Mouse (Mus musculus): ENCODE data around the gene Clec4d. TPM values are rescaled to one million over a fixed set of nuclear protein-coding genes. Genes with fewer than 3 reads are reported as not detected.

The Clec4d gene
- polyA plus RNA-seq, 1 experiment, result not detected

DNA sequence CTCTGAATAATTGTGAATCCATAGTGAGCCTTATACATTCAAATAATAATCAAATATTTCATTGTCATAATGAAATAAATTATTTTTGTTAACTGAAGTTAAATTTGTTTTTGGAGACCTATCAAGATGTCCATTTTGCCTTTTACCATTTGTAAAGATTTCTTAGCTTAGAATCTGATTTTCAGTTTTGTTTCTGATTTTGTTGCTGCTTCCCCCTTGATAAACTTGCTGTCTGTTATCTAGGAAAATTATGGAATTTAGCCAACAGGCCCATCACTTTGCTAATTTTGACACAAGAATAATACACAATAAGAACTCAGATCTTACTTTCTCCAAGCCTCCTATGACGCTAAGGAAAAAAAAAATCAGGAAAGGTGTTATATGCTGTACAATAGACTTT is 1.0 kb upstream of the Clec4d start:
- no peak overlapping the region for H3K4me2 ChIP-seq (ENCODE audit: low read depth)
- no peaks in the 10 kb centered on the region for H3K79me2 ChIP-seq (ENCODE audit: control insufficient read depth, insufficient read depth)
- H3K4me3 ChIP-seq, result no peak overlapping the region
- no peak for TF ChIP-seq MYOD1 (IDR thresholded peaks at IDR 0.05; ENCODE audit: control insufficient read depth in 1 of 3, insufficient read length in 2 of 3, low read depth in 2 of 3)
- TF ChIP-seq MYOG (IDR thresholded peaks at IDR 0.05; ENCODE audit: control insufficient read depth in 1 of 3, insufficient read depth in 1 of 3, insufficient read length in 2 of 3, low read depth in 2 of 3), result no peak
- no peak for TF ChIP-seq REST (IDR thresholded peaks at IDR 0.05; ENCODE audit: insufficient read depth, insufficient read length)
- no peak for TF ChIP-seq USF1 (IDR thresholded peaks at IDR 0.05; ENCODE audit: low read depth)
- TF ChIP-seq TCF3 (IDR thresholded peaks at IDR 0.05; ENCODE audit: insufficient read length, low read depth), result no peak
- TF ChIP-seq MAX (IDR thresholded peaks at IDR 0.05; ENCODE audit: low read depth), result no peak
- no peak for TF ChIP-seq POLR2AphosphoS2 (IDR thresholded peaks at IDR 0.05; ENCODE audit: insufficient read length, low read depth)
- no peak for TF ChIP-seq SRF (IDR thresholded peaks at IDR 0.05; ENCODE audit: control insufficient read depth, insufficient read length, low read depth)
- TF ChIP-seq TCF12 (IDR thresholded peaks at IDR 0.05; ENCODE audit: insufficient read depth, poor library complexity, severe bottlenecking), result no peak
- TF ChIP-seq E2F4 (IDR thresholded peaks at IDR 0.05; ENCODE audit: insufficient read depth), result no peak
- TF ChIP-seq CEBPB (IDR thresholded peaks at IDR 0.05; ENCODE audit: insufficient read depth, poor library complexity, severe bottlenecking), result no peak
- TF ChIP-seq POLR2A (IDR thresholded peaks at IDR 0.05; ENCODE audit: insufficient read length, low read depth), result no peak
- no peak overlapping the region for H3ac ChIP-seq (ENCODE audit: control insufficient read depth, insufficient read length)
- H3K36me3 ChIP-seq (ENCODE audit: control insufficient read depth, insufficient read depth), result no peaks in the 10 kb centered on the region
- H3K27me3 ChIP-seq (ENCODE audit: control insufficient read depth, insufficient read depth, insufficient read length), result no peaks in the 10 kb centered on the region

DNA sequence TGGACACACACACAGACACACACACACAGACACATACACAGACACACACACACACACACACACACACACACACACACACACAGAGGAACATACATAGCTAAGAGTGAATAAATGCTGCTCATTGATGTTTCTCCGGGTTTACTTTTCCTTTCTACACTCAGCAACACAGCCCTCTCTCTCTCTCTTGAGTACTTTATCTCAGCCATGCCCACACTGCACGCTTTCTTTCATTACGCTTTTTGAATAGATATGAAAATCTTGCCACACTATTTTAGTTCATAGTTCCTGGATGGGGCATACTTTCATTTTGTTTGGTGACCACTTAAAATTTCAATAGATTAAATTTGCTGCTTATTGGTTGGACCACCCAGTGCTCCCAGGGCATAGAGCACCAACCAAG is 2.3 kb downstream of the Clec4d start:
- no peak for TF ChIP-seq REST (IDR thresholded peaks at IDR 0.05; ENCODE audit: insufficient read depth, insufficient read length)
- TF ChIP-seq USF1 (IDR thresholded peaks at IDR 0.05; ENCODE audit: low read depth), result no peak
- TF ChIP-seq POLR2AphosphoS2 (IDR thresholded peaks at IDR 0.05; ENCODE audit: insufficient read length, low read depth), result no peak
- TF ChIP-seq POLR2A (IDR thresholded peaks at IDR 0.05; ENCODE audit: insufficient read length, low read depth), result no peak
- no peak for TF ChIP-seq E2F4 (IDR thresholded peaks at IDR 0.05; ENCODE audit: insufficient read depth)
- no peak for TF ChIP-seq MYOD1 (IDR thresholded peaks at IDR 0.05; ENCODE audit: control insufficient read depth in 1 of 3, insufficient read length in 2 of 3, low read depth in 2 of 3)
- no peak for TF ChIP-seq TCF12 (IDR thresholded peaks at IDR 0.05; ENCODE audit: insufficient read depth, poor library complexity, severe bottlenecking)
- TF ChIP-seq MAX (IDR thresholded peaks at IDR 0.05; ENCODE audit: low read depth), result no peak
- TF ChIP-seq SRF (IDR thresholded peaks at IDR 0.05; ENCODE audit: control insufficient read depth, insufficient read length, low read depth), result no peak
- TF ChIP-seq CEBPB (IDR thresholded peaks at IDR 0.05; ENCODE audit: insufficient read depth, poor library complexity, severe bottlenecking), result no peak
- no peak for TF ChIP-seq TCF3 (IDR thresholded peaks at IDR 0.05; ENCODE audit: insufficient read length, low read depth)
- TF ChIP-seq MYOG (IDR thresholded peaks at IDR 0.05; ENCODE audit: control insufficient read depth in 1 of 3, insufficient read depth in 1 of 3, insufficient read length in 2 of 3, low read depth in 2 of 3), result no peak
- H3K4me3 ChIP-seq, result no peak overlapping the region
- no peaks in the 10 kb centered on the region for H3K79me2 ChIP-seq (ENCODE audit: control insufficient read depth, insufficient read depth)

DNA sequence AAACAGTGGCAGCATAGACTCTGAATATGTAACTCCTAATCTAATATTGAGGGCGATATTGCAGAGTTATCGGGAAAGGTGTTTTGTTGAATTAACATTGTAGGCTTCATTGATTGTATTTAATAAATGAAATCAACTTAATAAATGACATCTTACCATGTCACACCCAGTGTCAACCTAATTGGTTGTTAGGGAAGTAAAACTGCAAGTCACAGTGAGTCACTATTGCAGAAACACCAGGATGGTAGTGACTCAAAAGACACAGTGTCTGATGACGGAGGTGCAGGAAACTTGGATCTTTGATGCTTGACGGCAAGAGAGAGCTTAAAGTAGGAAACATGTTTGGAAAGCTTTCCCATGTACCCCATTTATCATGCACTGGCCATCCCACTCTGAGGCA is 3.9 kb downstream of the Clec4d start:
- no peaks in the 10 kb centered on the region for H3K79me2 ChIP-seq (ENCODE audit: control insufficient read depth, insufficient read depth)
- H3K36me3 ChIP-seq (ENCODE audit: control insufficient read depth, insufficient read depth), result no peaks in the 10 kb centered on the region
- no peak for TF ChIP-seq CEBPB (IDR thresholded peaks at IDR 0.05; ENCODE audit: insufficient read depth, poor library complexity, severe bottlenecking)
- no peak for TF ChIP-seq POLR2AphosphoS2 (IDR thresholded peaks at IDR 0.05; ENCODE audit: insufficient read length, low read depth)
- no peak for TF ChIP-seq MYOD1 (IDR thresholded peaks at IDR 0.05; ENCODE audit: control insufficient read depth in 1 of 3, insufficient read length in 2 of 3, low read depth in 2 of 3)
- no peak for TF ChIP-seq POLR2A (IDR thresholded peaks at IDR 0.05; ENCODE audit: insufficient read length, low read depth)
- no peak for TF ChIP-seq MYOG (IDR thresholded peaks at IDR 0.05; ENCODE audit: control insufficient read depth in 1 of 3, insufficient read depth in 1 of 3, insufficient read length in 2 of 3, low read depth in 2 of 3)
- TF ChIP-seq MAX (IDR thresholded peaks at IDR 0.05; ENCODE audit: low read depth), result no peak
- no peak for TF ChIP-seq SRF (IDR thresholded peaks at IDR 0.05; ENCODE audit: control insufficient read depth, insufficient read length, low read depth)
- TF ChIP-seq USF1 (IDR thresholded peaks at IDR 0.05; ENCODE audit: low read depth), result no peak
- TF ChIP-seq REST (IDR thresholded peaks at IDR 0.05; ENCODE audit: insufficient read depth, insufficient read length), result no peak
- TF ChIP-seq E2F4 (IDR thresholded peaks at IDR 0.05; ENCODE audit: insufficient read depth), result no peak
- no peak for TF ChIP-seq TCF3 (IDR thresholded peaks at IDR 0.05; ENCODE audit: insufficient read length, low read depth)
- TF ChIP-seq TCF12 (IDR thresholded peaks at IDR 0.05; ENCODE audit: insufficient read depth, poor library complexity, severe bottlenecking), result no peak
- no peak overlapping the region for H3ac ChIP-seq (ENCODE audit: control insufficient read depth, insufficient read length)
- no peak overlapping the region for H3K4me2 ChIP-seq (ENCODE audit: low read depth)
- no peaks in the 10 kb centered on the region for H3K27me3 ChIP-seq (ENCODE audit: control insufficient read depth, insufficient read depth, insufficient read length)
- H3K4me3 ChIP-seq, result no peak overlapping the region

More for the DNA sequence above, 2.3 kb downstream of the Clec4d start:
- H3ac ChIP-seq (ENCODE audit: control insufficient read depth, insufficient read length), result no peak overlapping the region
- no peaks in the 10 kb centered on the region for H3K36me3 ChIP-seq (ENCODE audit: control insufficient read depth, insufficient read depth)
- no peaks in the 10 kb centered on the region for H3K27me3 ChIP-seq (ENCODE audit: control insufficient read depth, insufficient read depth, insufficient read length)
- no peak overlapping the region for H3K4me2 ChIP-seq (ENCODE audit: low read depth)

DNA sequence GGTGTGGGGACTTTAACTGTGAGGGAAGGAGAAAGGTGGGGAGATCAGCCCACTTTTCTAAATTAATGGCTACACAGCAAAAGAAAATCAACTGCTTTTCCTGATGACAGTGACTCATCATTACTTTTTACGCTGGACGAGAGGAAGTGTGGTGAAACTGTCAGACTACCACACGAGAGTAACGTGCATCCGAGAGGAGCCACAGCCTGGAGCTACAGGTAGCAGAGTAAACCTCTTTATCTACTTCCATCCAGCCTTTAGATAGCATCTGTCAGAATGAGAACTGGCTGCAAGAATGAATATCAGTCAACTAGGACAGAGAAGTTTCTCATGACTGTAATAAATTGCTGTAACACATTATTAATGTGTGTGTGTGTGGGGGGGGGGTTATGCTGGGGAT is 5.0 kb downstream of the Clec4d start:
- TF ChIP-seq USF1 (IDR thresholded peaks at IDR 0.05; ENCODE audit: low read depth), result no peak
- TF ChIP-seq POLR2AphosphoS2 (IDR thresholded peaks at IDR 0.05; ENCODE audit: insufficient read length, low read depth), result no peak
- no peak for TF ChIP-seq E2F4 (IDR thresholded peaks at IDR 0.05; ENCODE audit: insufficient read depth)
- no peak for TF ChIP-seq REST (IDR thresholded peaks at IDR 0.05; ENCODE audit: insufficient read depth, insufficient read length)
- no peak for TF ChIP-seq TCF3 (IDR thresholded peaks at IDR 0.05; ENCODE audit: insufficient read length, low read depth)
- TF ChIP-seq POLR2A (IDR thresholded peaks at IDR 0.05; ENCODE audit: insufficient read length, low read depth), result no peak
- no peak for TF ChIP-seq TCF12 (IDR thresholded peaks at IDR 0.05; ENCODE audit: insufficient read depth, poor library complexity, severe bottlenecking)
- H3ac ChIP-seq (ENCODE audit: control insufficient read depth, insufficient read length), result no peak overlapping the region
- H3K27me3 ChIP-seq (ENCODE audit: control insufficient read depth, insufficient read depth, insufficient read length), result no peaks in the 10 kb centered on the region
- no peaks in the 10 kb centered on the region for H3K36me3 ChIP-seq (ENCODE audit: control insufficient read depth, insufficient read depth)
- no peaks in the 10 kb centered on the region for H3K79me2 ChIP-seq (ENCODE audit: control insufficient read depth, insufficient read depth)
- no peak overlapping the region for H3K4me2 ChIP-seq (ENCODE audit: low read depth)
- H3K4me3 ChIP-seq, result no peak overlapping the region
